Mouse (Mus musculus) testis, adult 2 months (tissue): ENCODE results near the gene Ift43. TPM values are rescaled to one million over a fixed set of nuclear protein-coding genes. Genes with fewer than 3 reads are reported as not detected.

ENCODE experiments used
- H3K27ac ChIP-seq: fragments of 200-500 bp; 2 replicates; pipeline ENCODE4 v1.5.1; 2012; ENCODE audit warnings: low read depth, low read length; ENCODE audit not compliant: control insufficient read depth, insufficient read depth
- H3K27me3 ChIP-seq: fragments of 200-500 bp; 2 replicates; pipeline ENCODE4 v1.6.1; 2012; ENCODE audit warnings: mild to moderate bottlenecking, low read length, moderate library complexity; ENCODE audit not compliant: control insufficient read depth, insufficient read depth
- H3K36me3 ChIP-seq: fragments of 200-500 bp; 2 replicates; pipeline ENCODE4 v1.6.1; 2012; ENCODE audit warnings: mild to moderate bottlenecking, low read length; ENCODE audit not compliant: control insufficient read depth, insufficient read depth
- H3K4me1 ChIP-seq: fragments of 200-500 bp; 2 replicates; pipeline ENCODE4 v1.6.1; 2012; ENCODE audit warnings: low read length; ENCODE audit not compliant: control insufficient read depth, insufficient read depth
- H3K4me3 ChIP-seq: fragments of 200-500 bp; 2 replicates; pipeline ENCODE4 v1.5.1; 2012; ENCODE audit warnings: low read depth, mild to moderate bottlenecking, low read length, moderate library complexity, mixed read lengths; ENCODE audit not compliant: control insufficient read depth
- CTCF ChIP-seq: fragments of 200-500 bp; IDR thresholded peaks from 2 replicates; pipeline ENCODE4 v1.5.1; 2012; ENCODE audit warnings: low read depth, mild to moderate bottlenecking, inconsistent platforms, low read length, moderate library complexity; ENCODE audit not compliant: control insufficient read depth, insufficient read depth, insufficient replicate concordance
- POLR2A ChIP-seq: fragments of 200-500 bp; IDR thresholded peaks from 2 replicates; pipeline ENCODE4 v1.6.1; 2012; ENCODE audit warnings: low read depth, mild to moderate bottlenecking, inconsistent platforms, low read length, moderate library complexity; ENCODE audit not compliant: control insufficient read depth
- polyA plus RNA-seq: library from polyadenylated mRNA; depleted of rRNA; stranded (reverse); fragments of >200 nt; gene quantifications from 2 replicates; pipeline ENCODE4 v1.2.3, GENCODE M21; 2012

The Ift43 gene
- polyA plus RNA-seq, 1 experiment: 219 TPM

GRCm38 (mm10) chr12:86064796-86065195 is 17.5 kb upstream of the Ift43 start:
- Histone ChIP-seq H3K36me3 (no peaks in the 10 kb centered on the region), H3K4me1 (no peaks in the 10 kb centered on the region), H3K27me3 (no peaks in the 10 kb centered on the region), H3K4me3 (no peak overlapping the region), H3K27ac (no peak overlapping the region)
- TF ChIP-seq CTCF (no peak), POLR2A (no peak)

GRCm38 (mm10) chr12:86071432-86071831 is 10.9 kb upstream of the Ift43 start:
- TF ChIP-seq CTCF: no peak
- TF ChIP-seq POLR2A: no peak
- H3K27ac ChIP-seq: no peak overlapping the region
- 0 out of 2 replicates have a peak, but pooled peaks cover 2% of the 10 kb centered on the region for H3K4me1 ChIP-seq
- H3K27me3 ChIP-seq: no peaks in the 10 kb centered on the region
- no peaks in the 10 kb centered on the region for H3K36me3 ChIP-seq
- no peak overlapping the region for H3K4me3 ChIP-seq

- H3K27me3 ChIP-seq: peaks cover 5% of the 10 kb centered on the region; the same call in 1 of the 2 replicates
- TF ChIP-seq CTCF: no peak
- no peak for TF ChIP-seq POLR2A
Measured at GRCm38 (mm10) chr12:86074681-86075080, 7.7 kb upstream of the Ift43 start.

GRCm38 (mm10) chr12:86075358-86075757 is 7.0 kb upstream of the Ift43 start:
- TF ChIP-seq POLR2A: no peak
- TF ChIP-seq CTCF: no peak
- H3K4me1 ChIP-seq: peaks cover 15% of the 10 kb centered on the region
- H3K4me3 ChIP-seq: no peak overlapping the region
- H3K27ac ChIP-seq: no peak overlapping the region
- peaks cover 5% of the 10 kb centered on the region; the same call in 1 of the 2 replicates for H3K27me3 ChIP-seq
- no peaks in the 10 kb centered on the region for H3K36me3 ChIP-seq

More at GRCm38 (mm10) chr12:86074681-86075080, 7.7 kb upstream of the Ift43 start:
- Histone ChIP-seq H3K36me3 (no peaks in the 10 kb centered on the region), H3K4me1 (peaks cover 15% of the 10 kb centered on the region), H3K4me3 (no peak overlapping the region), H3K27ac (no peak overlapping the region)

- TF ChIP-seq POLR2A (no peak), CTCF (no peak)
- Histone ChIP-seq H3K4me3 (peak overlapping the region; percentile 45), H3K27ac (peak overlapping the region; percentile 47)
Measured at GRCm38 (mm10) chr12:86076321-86076901, 5.9 kb upstream of the Ift43 start.

GRCm38 (mm10) chr12:86077322-86077721 is 5.0 kb upstream of the Ift43 start:
- peaks cover 16% of the 10 kb centered on the region for H3K4me1 ChIP-seq
- TF ChIP-seq CTCF: no peak
- TF ChIP-seq POLR2A: no peak
- H3K27me3 ChIP-seq: peaks cover 5% of the 10 kb centered on the region; the same call in 1 of the 2 replicates
- peak overlapping the region; percentile 9 for H3K4me3 ChIP-seq
- H3K36me3 ChIP-seq: no peaks in the 10 kb centered on the region
- peak overlapping the region; percentile 27; the same call in 1 of the 2 replicates for H3K27ac ChIP-seq

More at GRCm38 (mm10) chr12:86076321-86076901, 5.9 kb upstream of the Ift43 start:
- H3K4me1 ChIP-seq: peaks cover 15% of the 10 kb centered on the region
- no peaks in the 10 kb centered on the region for H3K36me3 ChIP-seq
- peaks cover 5% of the 10 kb centered on the region; the same call in 1 of the 2 replicates for H3K27me3 ChIP-seq

- peak overlapping the region; percentile 27; the same call in 1 of the 2 replicates for H3K27ac ChIP-seq
- H3K36me3 ChIP-seq: no peaks in the 10 kb centered on the region
- peak overlapping the region; percentile 9 for H3K4me3 ChIP-seq
- H3K4me1 ChIP-seq: peaks cover 19% of the 10 kb centered on the region
- peaks cover 5% of the 10 kb centered on the region; the same call in 1 of the 2 replicates for H3K27me3 ChIP-seq
- no peak for TF ChIP-seq POLR2A
- no peak for TF ChIP-seq CTCF
Measured at GRCm38 (mm10) chr12:86077736-86078135, 4.6 kb upstream of the Ift43 start.
